Mouse (Mus musculus): ENCODE measurements around the gene Olfr46. TPM values are rescaled to one million over a fixed set of nuclear protein-coding genes. Genes with fewer than 3 reads are reported as not detected.
"Not testable (repeated sequence)": the region's sequence is repeated elsewhere in the genome, so short reads cannot be mapped to it uniquely, and the experiment has no call there.

The Olfr46 gene
- polyA plus RNA-seq (2011; ENCODE audit: insufficient read depth, insufficient read length, low read depth, missing spikeins), result 0.07 TPM in 1 of 2 replicates, not detected in the other

DNA sequence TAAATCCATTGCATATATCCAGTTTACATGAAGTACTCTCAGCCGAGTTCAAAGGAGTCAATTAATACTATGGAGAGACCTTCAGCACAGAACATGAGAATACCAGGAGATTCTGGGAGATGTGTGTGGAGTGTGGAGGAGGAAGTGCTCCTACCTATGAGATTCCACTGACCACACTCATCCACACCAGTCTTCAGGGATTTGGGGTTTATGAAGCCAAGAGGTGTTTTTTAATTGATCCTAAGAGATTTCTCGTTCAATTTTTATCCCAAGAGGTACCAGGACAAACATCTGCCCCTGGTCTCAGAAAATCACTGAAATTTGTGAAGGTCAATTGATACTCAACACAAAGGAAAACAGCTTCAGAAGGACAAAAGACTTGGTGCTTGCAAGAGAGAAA, at the start of gene Olfr46:
Gene Olfr46 (plus strand): TSS at position 301 of the 400 bp plus-strand sequence.
- not testable (repeated sequence) for H3K9ac ChIP-seq (ENCODE audit: low read depth, poor library complexity, severe bottlenecking); H3K4me3 ChIP-seq (ENCODE audit: low read depth, low read length); H3K27ac ChIP-seq (ENCODE audit: insufficient read depth, low read length); H3K36me3 ChIP-seq (ENCODE audit: control insufficient read depth, insufficient read depth, low read length, poor library complexity, severe bottlenecking); H3K4me1 ChIP-seq (ENCODE audit: control insufficient read depth, insufficient read depth, low read length); H3K9me3 ChIP-seq (replicated peaks; ENCODE audit: control insufficient read depth, insufficient read depth, low read length, poor library complexity, severe bottlenecking); H3K27me3 ChIP-seq (ENCODE audit: control insufficient read depth, insufficient read depth, low read length, poor library complexity, severe bottlenecking)

- Histone ChIP-seq H3K36me3 (ENCODE audit: control insufficient read depth, insufficient read depth, low read length, poor library complexity, severe bottlenecking) (no peaks in the 10 kb centered on the region), H3K27ac (ENCODE audit: insufficient read depth, low read length) (no peak within 1 kb of the TSS), H3K9me3 (replicated peaks; ENCODE audit: control insufficient read depth, insufficient read depth, low read length, poor library complexity, severe bottlenecking) (0 out of 2 replicates have a peak, but pooled peaks cover 3% of the 10 kb centered on the region), H3K4me3 (ENCODE audit: low read depth, low read length) (no peak within 1 kb of the TSS), H3K9ac (ENCODE audit: low read depth, poor library complexity, severe bottlenecking) (no peak within 1 kb of the TSS), H3K4me1 (ENCODE audit: control insufficient read depth, insufficient read depth, low read length) (no peaks in the 10 kb centered on the region), H3K27me3 (ENCODE audit: control insufficient read depth, insufficient read depth, low read length, poor library complexity, severe bottlenecking) (no peaks in the 10 kb centered on the region)
- no peak for TF ChIP-seq CTCF (IDR thresholded peaks at IDR 0.05; ENCODE audit: low read depth, low read length)
These were observed 33.5 kb upstream of the Olfr46 start, which contains the start of gene Olfr538 for GRCm38 (mm10) chr7:140567586-140567985. TSS of gene Olfr538 (plus strand) at chr7:140567886.

- not testable (repeated sequence) for H3K36me3 ChIP-seq (ENCODE audit: control insufficient read depth, insufficient read depth, low read length, poor library complexity, severe bottlenecking); H3K9ac ChIP-seq (ENCODE audit: low read depth, poor library complexity, severe bottlenecking); H3K4me3 ChIP-seq (ENCODE audit: low read depth, low read length); H3K4me1 ChIP-seq (ENCODE audit: control insufficient read depth, insufficient read depth, low read length); H3K9me3 ChIP-seq (replicated peaks; ENCODE audit: control insufficient read depth, insufficient read depth, low read length, poor library complexity, severe bottlenecking); H3K27me3 ChIP-seq (ENCODE audit: control insufficient read depth, insufficient read depth, low read length, poor library complexity, severe bottlenecking); H3K27ac ChIP-seq (ENCODE audit: insufficient read depth, low read length)
These were observed 27.6 kb downstream of the Olfr46 start, which contains the start of gene Olfr61 for GRCm38 (mm10) chr7:140628670-140629069. TSS of gene Olfr61 (plus strand) at chr7:140628970.

- no peak for TF ChIP-seq CTCF (IDR thresholded peaks at IDR 0.05; ENCODE audit: low read depth, low read length)
- TF ChIP-seq POLR2A (IDR thresholded peaks at IDR 0.05; ENCODE audit: insufficient read depth, low read length), result no peak
- no peak for TF ChIP-seq EP300 (IDR thresholded peaks at IDR 0.05; ENCODE audit: insufficient read depth, low read depth, low read length)
- Histone ChIP-seq H3K9ac (ENCODE audit: low read depth, poor library complexity, severe bottlenecking) (no peak overlapping the region), H3K27ac (ENCODE audit: insufficient read depth, low read length) (no peak overlapping the region), H3K4me1 (ENCODE audit: control insufficient read depth, insufficient read depth, low read length) (no peaks in the 10 kb centered on the region), H3K27me3 (ENCODE audit: control insufficient read depth, insufficient read depth, low read length, poor library complexity, severe bottlenecking) (no peaks in the 10 kb centered on the region), H3K9me3 (replicated peaks; ENCODE audit: control insufficient read depth, insufficient read depth, low read length, poor library complexity, severe bottlenecking) (no peaks in the 10 kb centered on the region), H3K36me3 (ENCODE audit: control insufficient read depth, insufficient read depth, low read length, poor library complexity, severe bottlenecking) (no peaks in the 10 kb centered on the region), H3K4me3 (ENCODE audit: low read depth, low read length) (no peak overlapping the region)
These were observed 29.5 kb downstream of the Olfr46 start for GRCm38 (mm10) chr7:140630559-140630958.

DNA sequence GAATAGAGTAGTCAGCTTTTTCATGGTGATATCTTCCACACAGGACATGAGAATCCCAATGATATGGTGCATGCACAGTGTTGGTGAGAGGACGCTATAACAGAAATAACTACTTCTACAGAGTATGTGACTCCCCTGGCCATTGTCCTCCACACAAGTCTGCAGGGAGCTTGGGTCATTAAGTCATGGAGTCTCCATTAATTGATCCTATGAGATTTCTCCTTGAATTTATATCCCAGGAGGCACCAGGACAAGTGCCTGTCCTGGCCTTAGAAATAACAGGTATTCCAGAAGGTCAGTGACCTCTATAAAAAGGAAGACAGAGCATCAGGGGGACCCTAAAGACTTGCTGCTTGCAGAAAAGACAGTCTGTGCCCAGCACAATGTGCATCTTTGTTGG, 45.1 kb downstream of the Olfr46 start, which contains the start of gene Olfr53:
Gene Olfr53 (plus strand): TSS at position 301 of the 400 bp plus-strand sequence.
- TF ChIP-seq CTCF (IDR thresholded peaks at IDR 0.05; ENCODE audit: low read depth, low read length), result no peak
- TF ChIP-seq EP300 (IDR thresholded peaks at IDR 0.05; ENCODE audit: insufficient read depth, low read depth, low read length), result no peak
- no peak for TF ChIP-seq POLR2A (IDR thresholded peaks at IDR 0.05; ENCODE audit: insufficient read depth, low read length)
- no peak within 1 kb of the TSS for H3K4me3 ChIP-seq (ENCODE audit: low read depth, low read length)
- H3K4me1 ChIP-seq (ENCODE audit: control insufficient read depth, insufficient read depth, low read length), result no peaks in the 10 kb centered on the region
- H3K27me3 ChIP-seq (ENCODE audit: control insufficient read depth, insufficient read depth, low read length, poor library complexity, severe bottlenecking), result no peaks in the 10 kb centered on the region
- no peak within 1 kb of the TSS for H3K9ac ChIP-seq (ENCODE audit: low read depth, poor library complexity, severe bottlenecking)
- H3K27ac ChIP-seq (ENCODE audit: insufficient read depth, low read length), result no peak within 1 kb of the TSS
- no peaks in the 10 kb centered on the region for H3K36me3 ChIP-seq (ENCODE audit: control insufficient read depth, insufficient read depth, low read length, poor library complexity, severe bottlenecking)
- H3K9me3 ChIP-seq (replicated peaks; ENCODE audit: control insufficient read depth, insufficient read depth, low read length, poor library complexity, severe bottlenecking), result no peaks in the 10 kb centered on the region

GRCm38 (mm10) chr7:140659630-140660029, 58.6 kb downstream of the Olfr46 start, which contains the start of gene Olfr539:
TSS of gene Olfr539 (plus strand) at chr7:140659930.
- no peaks in the 10 kb centered on the region for H3K36me3 ChIP-seq (ENCODE audit: control insufficient read depth, insufficient read depth, low read length, poor library complexity, severe bottlenecking)
- TF ChIP-seq CTCF (IDR thresholded peaks at IDR 0.05; ENCODE audit: low read depth, low read length) (no peak), EP300 (IDR thresholded peaks at IDR 0.05; ENCODE audit: insufficient read depth, low read depth, low read length) (no peak), POLR2A (IDR thresholded peaks at IDR 0.05; ENCODE audit: insufficient read depth, low read length) (no peak)
- H3K4me1 ChIP-seq (ENCODE audit: control insufficient read depth, insufficient read depth, low read length), result no peaks in the 10 kb centered on the region
- H3K9me3 ChIP-seq (replicated peaks; ENCODE audit: control insufficient read depth, insufficient read depth, low read length, poor library complexity, severe bottlenecking), result no peaks in the 10 kb centered on the region
- no peak within 1 kb of the TSS for H3K4me3 ChIP-seq (ENCODE audit: low read depth, low read length)
- H3K27me3 ChIP-seq (ENCODE audit: control insufficient read depth, insufficient read depth, low read length, poor library complexity, severe bottlenecking), result no peaks in the 10 kb centered on the region
- no peak within 1 kb of the TSS for H3K9ac ChIP-seq (ENCODE audit: low read depth, poor library complexity, severe bottlenecking)
- no peak within 1 kb of the TSS for H3K27ac ChIP-seq (ENCODE audit: insufficient read depth, low read length)

Other genes starting within 250 kb of the Olfr46 start
- not detected in 2 replicates for gene Olfr60, start 239.6 kb upstream of the Olfr46 start, polyA plus RNA-seq (2011; ENCODE audit: insufficient read depth, insufficient read length, low read depth, missing spikeins)
- gene Olfr530, start 224.9 kb upstream of the Olfr46 start, polyA plus RNA-seq (2011; ENCODE audit: insufficient read depth, insufficient read length, low read depth, missing spikeins), result not detected in 2 replicates
- not detected in 2 replicates for gene Olfr531, start 198.4 kb upstream of the Olfr46 start, polyA plus RNA-seq (2011; ENCODE audit: insufficient read depth, insufficient read length, low read depth, missing spikeins)
- not detected in 2 replicates for gene Olfr532, start 179.6 kb upstream of the Olfr46 start, polyA plus RNA-seq (2011; ENCODE audit: insufficient read depth, insufficient read length, low read depth, missing spikeins)
- not detected in 2 replicates for gene Olfr533, start 137.9 kb upstream of the Olfr46 start, polyA plus RNA-seq (2011; ENCODE audit: insufficient read depth, insufficient read length, low read depth, missing spikeins)
- gene Olfr535, start 117.1 kb upstream of the Olfr46 start, polyA plus RNA-seq (2011; ENCODE audit: insufficient read depth, insufficient read length, low read depth, missing spikeins), result not detected in 2 replicates
- 0.23 TPM in 1 of 2 replicates, not detected in the other for gene Olfr536, start 93.9 kb upstream of the Olfr46 start, polyA plus RNA-seq (2011; ENCODE audit: insufficient read depth, insufficient read length, low read depth, missing spikeins)
- gene Olfr538, start 33.4 kb upstream of the Olfr46 start, polyA plus RNA-seq (2011; ENCODE audit: insufficient read depth, insufficient read length, low read depth, missing spikeins), result not detected in 2 replicates
- gene Olfr61, start 27.7 kb downstream of the Olfr46 start, polyA plus RNA-seq (2011; ENCODE audit: insufficient read depth, insufficient read length, low read depth, missing spikeins), result not detected in 2 replicates
- not detected in 2 replicates for gene Olfr53, start 45.2 kb downstream of the Olfr46 start, polyA plus RNA-seq (2011; ENCODE audit: insufficient read depth, insufficient read length, low read depth, missing spikeins)
- gene Olfr539, start 58.7 kb downstream of the Olfr46 start, polyA plus RNA-seq (2011; ENCODE audit: insufficient read depth, insufficient read length, low read depth, missing spikeins), result 0.17 and 0.48 TPM in 2 replicates
- not detected in 2 replicates for gene Olfr45, start 80.7 kb downstream of the Olfr46 start, polyA plus RNA-seq (2011; ENCODE audit: insufficient read depth, insufficient read length, low read depth, missing spikeins)
- gene Olfr541, start 96.0 kb downstream of the Olfr46 start, polyA plus RNA-seq (2011; ENCODE audit: insufficient read depth, insufficient read length, low read depth, missing spikeins), result not detected in 2 replicates
- gene Cyp2e1, start 162.5 kb downstream of the Olfr46 start, polyA plus RNA-seq (2011; ENCODE audit: insufficient read depth, insufficient read length, low read depth, missing spikeins), result not detected in 2 replicates
- 3.7 and 3.9 TPM in 2 replicates for gene Syce1, start 186.6 kb downstream of the Olfr46 start, polyA plus RNA-seq (2011; ENCODE audit: insufficient read depth, insufficient read length, low read depth, missing spikeins)
- gene Zfp941, start 220.9 kb downstream of the Olfr46 start, polyA plus RNA-seq (2011; ENCODE audit: insufficient read depth, insufficient read length, low read depth, missing spikeins), result 14.5 and 23.4 TPM in 2 replicates
- gene Urah, start 233.7 kb downstream of the Olfr46 start, polyA plus RNA-seq (2011; ENCODE audit: insufficient read depth, insufficient read length, low read depth, missing spikeins), result 13.1 and 15.2 TPM in 2 replicates
- gene Scgb1c1, start 244.3 kb downstream of the Olfr46 start, polyA plus RNA-seq (2011; ENCODE audit: insufficient read depth, insufficient read length, low read depth, missing spikeins), result not detected in 2 replicates
- gene Odf3, start 246.5 kb downstream of the Olfr46 start, polyA plus RNA-seq (2011; ENCODE audit: insufficient read depth, insufficient read length, low read depth, missing spikeins), result not detected in 2 replicates